Mouse (Mus musculus): ENCODE measurements around the gene Arntl2. TPM values are rescaled to one million over a fixed set of nuclear protein-coding genes. Genes with fewer than 3 reads are reported as not detected.
A peak's percentile ranks its signal among the peaks of the same experiment; 100 is the strongest.
"Not testable (repeated sequence)": the region's sequence is repeated elsewhere in the genome, so short reads cannot be mapped to it uniquely, and the experiment has no call there.

Gene Arntl2
- polyA plus RNA-seq, 2 experiments: 3.6 to 20.5 TPM

DNA sequence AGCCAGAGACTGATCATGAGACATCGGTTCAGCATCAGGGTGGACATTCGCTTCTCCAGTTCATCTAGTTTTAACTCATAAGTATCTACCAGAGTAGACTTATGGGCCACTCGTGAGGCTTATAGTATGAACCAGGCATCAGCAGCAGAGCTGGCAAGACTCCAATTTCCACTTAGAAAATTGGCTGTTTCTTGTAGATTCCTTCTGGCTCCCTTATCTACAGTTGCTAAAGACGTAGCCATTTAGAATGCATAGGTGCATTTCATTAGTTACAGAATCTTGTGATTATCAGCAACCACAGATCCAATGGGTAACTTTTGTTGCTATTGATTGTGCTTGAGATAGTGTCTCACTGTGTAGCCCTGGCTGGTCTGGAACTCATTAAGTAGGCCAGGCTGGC, 56.9 kb downstream of the Arntl2 start:
- H3K4me1 ChIP-seq (ENCODE audit: control insufficient read depth, insufficient read depth, low read length): 0 out of 2 replicates have a peak, but pooled peaks cover 3% of the 10 kb centered on the region
- H3K4me3 ChIP-seq (replicated peaks; ENCODE audit: low read length): no peak overlapping the region
- H3K4me2 ChIP-seq (replicated peaks; ENCODE audit: low read depth, low read length, severe bottlenecking): no peak overlapping the region
- ATAC-seq (ENCODE audit: low FRiP score, low read depth) (no peak), DNase-seq (ENCODE audit: low spot score) (peak; percentile 79)
- H3K9me3 ChIP-seq (ENCODE audit: control insufficient read depth, low read length): no peaks in the 10 kb centered on the region
- 52% methylated on average over 4 of the region's 4 CpGs for WGBS
- H3K36me3 ChIP-seq (ENCODE audit: control insufficient read depth, insufficient read depth, low read length): no peaks in the 10 kb centered on the region
- no peak overlapping the region for H3K27ac ChIP-seq (replicated peaks; ENCODE audit: low read depth, low read length)
- no peaks in the 10 kb centered on the region for H3K27me3 ChIP-seq (ENCODE audit: control insufficient read depth, insufficient read depth, low read length)
- H3K9ac ChIP-seq (ENCODE audit: low read depth, low read length, severe bottlenecking): no peak overlapping the region
- no peak for TF ChIP-seq POLR2A (IDR thresholded peaks at IDR 0.05; ENCODE audit: borderline replicate concordance, extremely low read depth, insufficient read depth, insufficient read length)

GRCm38 (mm10) chr6:146855185-146855584, 59.3 kb downstream of the Arntl2 start:
- H3K9ac ChIP-seq (ENCODE audit: low read depth, low read length, severe bottlenecking): no peak overlapping the region
- no peak for TF ChIP-seq POLR2A (IDR thresholded peaks at IDR 0.05; ENCODE audit: borderline replicate concordance, extremely low read depth, insufficient read depth, insufficient read length)
- no peaks in the 10 kb centered on the region for H3K9me3 ChIP-seq (ENCODE audit: control insufficient read depth, low read length)
- no peak for DNase-seq (ENCODE audit: low spot score)
- H3K36me3 ChIP-seq (ENCODE audit: control insufficient read depth, insufficient read depth, low read length): no peaks in the 10 kb centered on the region
- no peak overlapping the region for H3K27ac ChIP-seq (replicated peaks; ENCODE audit: low read depth, low read length)
- WGBS: 90% methylated on average over 9 of the region's 9 CpGs
- H3K27me3 ChIP-seq (ENCODE audit: control insufficient read depth, insufficient read depth, low read length): no peaks in the 10 kb centered on the region
- H3K4me3 ChIP-seq (replicated peaks; ENCODE audit: low read length): no peak overlapping the region
- no peak overlapping the region for H3K4me2 ChIP-seq (replicated peaks; ENCODE audit: low read depth, low read length, severe bottlenecking)
- H3K4me1 ChIP-seq (ENCODE audit: control insufficient read depth, insufficient read depth, low read length): 0 out of 2 replicates have a peak, but pooled peaks cover 3% of the 10 kb centered on the region
- no peak for ATAC-seq (ENCODE audit: low FRiP score, low read depth)

- H3K9me3 ChIP-seq (ENCODE audit: control insufficient read depth, low read length): no peaks in the 10 kb centered on the region
- no peak for DNase-seq (ENCODE audit: low spot score)
- WGBS: 92% methylated on average over 2 of the region's 2 CpGs
- H3K27ac ChIP-seq (replicated peaks; ENCODE audit: low read depth, low read length): no peak overlapping the region
- ATAC-seq (ENCODE audit: low FRiP score, low read depth): no peak
- no peaks in the 10 kb centered on the region for H3K27me3 ChIP-seq (ENCODE audit: control insufficient read depth, insufficient read depth, low read length)
- no peaks in the 10 kb centered on the region for H3K36me3 ChIP-seq (ENCODE audit: control insufficient read depth, insufficient read depth, low read length)
- no peak for TF ChIP-seq POLR2A (IDR thresholded peaks at IDR 0.05; ENCODE audit: borderline replicate concordance, extremely low read depth, insufficient read depth, insufficient read length)
- no peak overlapping the region for H3K4me2 ChIP-seq (replicated peaks; ENCODE audit: low read depth, low read length, severe bottlenecking)
- 0 out of 2 replicates have a peak, but pooled peaks cover 3% of the 10 kb centered on the region for H3K4me1 ChIP-seq (ENCODE audit: control insufficient read depth, insufficient read depth, low read length)
- H3K9ac ChIP-seq (ENCODE audit: low read depth, low read length, severe bottlenecking): no peak overlapping the region
- H3K4me3 ChIP-seq (replicated peaks; ENCODE audit: low read length): no peak overlapping the region
Observed at GRCm38 (mm10) chr6:146857386-146857785, 61.5 kb downstream of the Arntl2 start.

- Histone ChIP-seq H3K9ac (ENCODE audit: low read depth, low read length, severe bottlenecking) (no peak overlapping the region), H3K27me3 (ENCODE audit: control insufficient read depth, insufficient read depth, low read length) (no peaks in the 10 kb centered on the region), H3K4me3 (replicated peaks; ENCODE audit: low read length) (no peak overlapping the region), H3K4me2 (replicated peaks; ENCODE audit: low read depth, low read length, severe bottlenecking) (no peak overlapping the region), H3K27ac (replicated peaks; ENCODE audit: low read depth, low read length) (no peak overlapping the region), H3K9me3 (ENCODE audit: control insufficient read depth, low read length) (no peaks in the 10 kb centered on the region), H3K4me1 (ENCODE audit: control insufficient read depth, insufficient read depth, low read length) (no peaks in the 10 kb centered on the region), H3K36me3 (ENCODE audit: control insufficient read depth, insufficient read depth, low read length) (no peaks in the 10 kb centered on the region)
- ATAC-seq (ENCODE audit: low FRiP score, low read depth): no peak
- DNase-seq (ENCODE audit: low spot score): no peak
- TF ChIP-seq POLR2A (IDR thresholded peaks at IDR 0.05; ENCODE audit: borderline replicate concordance, extremely low read depth, insufficient read depth, insufficient read length): no peak
- WGBS: 97% methylated on average over 2 of the region's 2 CpGs
Observed at GRCm38 (mm10) chr6:146863154-146863553, 67.3 kb downstream of the Arntl2 start.

- H3K4me3 ChIP-seq (replicated peaks; ENCODE audit: low read length); H3K27me3 ChIP-seq (ENCODE audit: control insufficient read depth, insufficient read depth, low read length); H3K4me2 ChIP-seq (replicated peaks; ENCODE audit: low read depth, low read length, severe bottlenecking); DNase-seq (ENCODE audit: low spot score); H3K4me1 ChIP-seq (ENCODE audit: control insufficient read depth, insufficient read depth, low read length); H3K27ac ChIP-seq (replicated peaks; ENCODE audit: low read depth, low read length); H3K36me3 ChIP-seq (ENCODE audit: control insufficient read depth, insufficient read depth, low read length); ATAC-seq (ENCODE audit: low FRiP score, low read depth); H3K9me3 ChIP-seq (ENCODE audit: control insufficient read depth, low read length); H3K9ac ChIP-seq (ENCODE audit: low read depth, low read length, severe bottlenecking): not testable (repeated sequence)
- WGBS: 97% methylated on average over 4 of the region's 5 CpGs
Observed at GRCm38 (mm10) chr6:146864370-146864769, 68.5 kb downstream of the Arntl2 start.

DNA sequence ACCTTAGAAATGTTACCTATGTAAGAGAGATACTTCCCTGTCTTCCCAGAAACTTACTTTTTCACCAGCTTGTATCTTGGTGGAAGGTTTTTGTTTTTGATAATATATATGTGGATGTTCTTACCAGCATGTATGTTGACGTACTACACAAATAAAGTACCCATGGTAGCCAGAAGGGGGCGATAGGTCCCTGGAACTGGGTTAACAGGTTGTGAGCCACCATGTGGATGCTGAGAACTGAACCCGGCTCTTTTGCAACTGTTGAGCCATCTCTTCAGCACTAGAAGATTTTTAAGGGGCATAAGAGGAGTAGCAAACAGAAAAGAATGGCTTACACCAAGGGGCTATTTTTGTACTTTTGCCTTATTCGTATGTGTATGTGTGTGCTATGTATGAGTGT, 69.8 kb downstream of the Arntl2 start:
- H3K27me3 ChIP-seq (ENCODE audit: control insufficient read depth, insufficient read depth, low read length): no peaks in the 10 kb centered on the region
- DNase-seq (ENCODE audit: low spot score) (no peak), ATAC-seq (ENCODE audit: low FRiP score, low read depth) (no peak)
- H3K27ac ChIP-seq (replicated peaks; ENCODE audit: low read depth, low read length): no peak overlapping the region
- no peak overlapping the region for H3K9ac ChIP-seq (ENCODE audit: low read depth, low read length, severe bottlenecking)
- TF ChIP-seq POLR2A (IDR thresholded peaks at IDR 0.05; ENCODE audit: borderline replicate concordance, extremely low read depth, insufficient read depth, insufficient read length): no peak
- H3K36me3 ChIP-seq (ENCODE audit: control insufficient read depth, insufficient read depth, low read length): no peaks in the 10 kb centered on the region
- H3K9me3 ChIP-seq (ENCODE audit: control insufficient read depth, low read length): no peaks in the 10 kb centered on the region
- 84% methylated on average over 4 of the region's 4 CpGs for WGBS
- no peaks in the 10 kb centered on the region for H3K4me1 ChIP-seq (ENCODE audit: control insufficient read depth, insufficient read depth, low read length)
- no peak overlapping the region for H3K4me3 ChIP-seq (replicated peaks; ENCODE audit: low read length)
- H3K4me2 ChIP-seq (replicated peaks; ENCODE audit: low read depth, low read length, severe bottlenecking): no peak overlapping the region
